Mouse (Mus musculus): ENCODE measurements around the gene Lrmda.

Lrmda gene

DNA sequence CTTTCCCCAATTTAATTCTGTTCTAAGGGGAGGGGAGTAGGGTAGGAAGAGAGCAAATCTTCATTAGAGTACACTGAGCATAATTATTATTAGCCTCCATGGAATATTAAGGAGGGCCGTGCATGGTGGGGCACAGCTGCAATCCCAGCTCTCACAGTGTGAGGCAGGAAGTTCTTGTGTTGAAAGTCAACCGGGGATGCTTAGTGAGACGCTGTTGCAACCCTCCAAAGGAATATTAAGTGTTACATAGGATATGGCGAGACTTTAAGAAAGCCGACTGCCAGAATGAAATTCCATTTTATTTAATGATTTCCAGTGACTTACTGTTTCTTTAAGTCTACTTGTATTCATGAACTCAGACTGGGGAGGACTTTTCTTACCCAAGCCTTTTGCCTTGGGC lies 23.9 kb downstream of the Lrmda start:
- no peak for DNase-seq (ENCODE audit: low spot score)

DNA sequence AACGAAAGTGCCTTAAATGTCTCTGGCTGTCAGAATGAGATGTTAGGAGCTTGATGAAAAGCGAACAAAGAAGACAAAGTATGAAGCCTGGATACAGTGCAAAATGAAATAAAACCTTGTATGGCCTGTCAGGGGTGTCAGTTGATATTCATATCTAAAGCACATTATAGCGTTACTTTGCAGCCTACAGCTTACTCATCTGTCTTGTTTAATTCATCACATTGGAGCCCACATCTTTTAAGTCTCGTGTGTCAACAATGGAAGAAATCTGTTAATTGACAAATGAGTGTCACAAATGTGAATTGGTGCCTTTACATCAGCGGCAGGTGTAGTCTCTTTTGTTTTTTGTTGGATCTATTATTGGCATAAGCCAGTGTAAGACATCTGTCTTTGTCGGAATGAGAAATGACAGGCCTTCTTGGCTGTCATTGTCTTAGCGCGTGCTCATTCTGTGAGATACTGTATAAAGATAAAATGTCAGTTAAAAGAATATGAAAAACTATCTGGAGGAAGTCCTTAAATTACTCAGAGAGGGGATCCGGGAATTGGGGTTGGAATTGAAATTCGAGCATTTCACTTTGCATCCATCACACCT lies 26.8 kb downstream of the Lrmda start:
- no peak for DNase-seq (ENCODE audit: low spot score)

DNA sequence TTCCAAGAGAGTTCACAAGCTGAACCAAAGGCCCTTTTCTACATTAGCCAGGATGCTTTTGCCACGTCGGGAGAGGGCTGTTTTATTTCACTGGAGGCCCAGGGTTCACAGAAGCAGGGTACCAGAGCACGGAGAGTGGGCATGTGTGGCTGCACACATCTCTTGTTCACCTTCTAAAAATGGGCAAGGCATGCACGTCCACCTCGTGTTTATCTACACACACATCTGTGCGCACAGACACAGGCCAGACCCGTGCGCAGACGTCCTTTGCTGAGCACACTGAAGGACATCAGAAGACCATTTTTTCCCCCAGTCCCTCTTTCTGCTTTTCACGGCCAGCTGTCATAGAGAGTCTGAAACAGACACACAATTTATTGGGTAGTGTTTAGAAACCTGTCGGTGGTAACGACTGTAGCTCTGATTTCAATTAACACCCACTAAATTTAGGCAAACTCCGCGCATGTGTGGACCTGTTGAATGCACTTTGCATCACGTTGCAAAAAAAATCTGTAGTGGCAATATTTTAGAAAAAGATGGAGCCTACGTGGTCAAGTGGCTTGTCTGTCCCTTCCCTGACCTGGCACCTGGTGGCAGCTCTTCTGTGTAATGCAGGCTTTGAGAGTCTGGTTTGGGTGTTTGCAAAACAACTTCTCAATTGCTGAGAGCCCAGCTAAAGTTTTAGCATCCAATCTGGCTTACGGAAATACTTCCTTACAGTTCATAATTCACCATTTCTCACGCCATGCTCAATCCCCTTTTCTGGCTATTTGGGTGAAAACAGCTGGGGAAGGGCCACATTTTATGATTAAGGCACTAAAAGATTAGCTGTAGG lies 28.8 kb downstream of the Lrmda start:
- DNase-seq (ENCODE audit: low spot score): no peak

DNA sequence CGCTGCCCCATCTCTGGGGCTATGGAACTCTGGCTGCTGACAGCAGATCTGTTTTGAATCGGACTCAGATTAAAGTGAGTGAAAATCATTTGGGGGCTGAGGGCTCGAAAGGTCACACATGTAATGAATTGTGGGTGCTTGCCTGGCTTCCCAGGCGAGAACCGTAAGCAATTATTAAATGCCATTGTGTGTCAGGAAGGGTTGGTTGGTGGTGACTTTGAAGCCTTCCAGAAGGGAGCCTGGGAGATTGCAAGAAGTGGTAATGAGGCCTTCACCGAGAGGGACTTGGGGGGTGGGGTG lies 29.3 kb downstream of the Lrmda start:
- no peak for DNase-seq (ENCODE audit: low spot score)

DNA sequence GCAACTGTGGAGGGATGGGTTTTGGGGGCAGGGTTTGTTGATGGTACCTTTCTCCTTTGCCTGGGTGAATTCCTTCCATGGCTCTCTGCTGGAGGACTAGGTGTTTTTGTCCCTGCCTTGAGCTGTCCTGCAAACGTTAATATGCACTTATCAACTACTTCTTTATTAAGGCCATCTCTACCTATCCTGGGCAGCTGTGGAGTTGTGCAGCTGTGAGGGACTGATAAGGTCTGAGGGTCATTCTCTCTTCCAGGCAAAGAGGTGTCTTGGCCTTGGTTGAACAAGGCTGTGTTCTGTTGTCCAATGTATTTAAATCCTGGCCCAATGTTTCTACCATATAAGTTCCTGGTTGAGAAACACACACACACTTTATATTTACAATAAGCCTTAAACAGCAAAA lies 29.8 kb downstream of the Lrmda start:
- no peak for DNase-seq (ENCODE audit: low spot score)

DNA sequence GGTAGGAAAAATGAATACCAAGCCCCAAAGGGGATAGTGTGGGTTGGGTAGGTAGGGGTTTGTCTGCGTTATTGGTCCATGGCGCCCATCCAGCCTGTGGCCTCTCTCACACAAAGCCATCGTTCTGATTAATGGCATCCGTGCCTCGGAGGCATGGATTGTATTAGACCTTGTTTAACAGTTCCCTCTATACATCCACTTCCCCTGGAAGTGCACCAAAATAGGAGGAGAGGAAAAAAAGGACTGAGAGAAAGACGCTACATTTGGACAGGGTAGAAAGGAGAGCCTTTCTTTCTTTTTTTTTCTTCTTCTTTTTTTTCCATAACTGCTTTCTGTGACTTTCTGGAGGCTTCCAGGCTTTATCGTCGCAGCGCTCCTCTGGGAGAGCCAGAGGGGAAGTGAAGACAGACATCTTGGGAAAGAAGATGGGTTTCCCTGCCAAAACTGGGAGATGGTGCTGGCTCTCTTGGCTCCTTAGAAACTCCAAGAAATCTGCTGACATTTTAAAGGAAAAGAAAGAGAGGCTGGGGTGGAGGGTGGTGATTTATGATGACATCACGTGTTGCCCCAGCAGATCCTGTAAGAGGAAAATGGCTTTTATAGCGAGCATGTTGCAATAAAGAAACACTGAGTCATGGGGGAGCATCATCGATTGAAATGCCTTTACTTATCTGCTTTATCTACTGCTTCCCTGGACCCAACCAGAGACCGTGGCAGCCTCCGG lies 32.6 kb downstream of the Lrmda start:
- DNase-seq (ENCODE audit: low spot score): no peak

DNA sequence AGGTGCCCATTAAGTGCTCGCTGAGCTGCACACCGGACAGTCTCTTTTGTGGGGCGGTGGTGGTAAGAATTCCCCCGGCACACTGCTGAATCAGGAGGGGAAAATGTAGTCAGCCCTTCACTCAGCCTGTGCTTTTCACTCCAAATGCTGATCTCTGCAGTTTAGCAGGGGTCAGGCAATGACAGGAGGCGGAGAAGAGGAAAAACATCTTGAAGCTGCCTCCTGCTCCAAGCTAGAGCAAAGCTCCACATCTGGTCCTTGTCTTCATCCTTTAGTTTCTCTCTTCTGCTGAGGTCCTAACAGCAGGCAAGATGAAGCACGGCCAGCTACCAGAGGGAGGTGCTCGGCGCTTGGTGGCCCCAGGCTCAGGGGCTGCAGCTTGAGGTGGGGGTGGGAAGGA lies 36.1 kb downstream of the Lrmda start:
- no peak for DNase-seq (ENCODE audit: low spot score)

DNA sequence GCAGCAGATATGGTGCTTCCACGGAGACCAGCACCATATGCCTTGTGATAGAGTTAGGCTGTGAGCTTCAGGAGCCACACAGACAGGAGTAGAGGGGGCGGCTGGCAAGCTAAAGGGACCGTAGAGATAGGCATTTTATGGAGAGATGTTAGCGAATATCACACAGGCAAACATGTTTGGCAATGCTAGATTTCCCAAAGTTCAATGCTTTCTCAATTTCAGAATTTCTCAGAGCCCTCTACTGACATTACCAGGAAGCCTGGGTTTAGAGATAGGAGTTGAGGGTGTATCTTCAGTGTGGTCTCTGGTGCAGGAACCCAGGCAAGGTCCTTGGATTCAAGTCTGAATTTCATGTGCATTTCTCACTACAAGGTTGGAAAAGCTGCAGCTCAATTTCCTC lies 36.7 kb downstream of the Lrmda start:
- DNase-seq (ENCODE audit: low spot score): no peak

DNA sequence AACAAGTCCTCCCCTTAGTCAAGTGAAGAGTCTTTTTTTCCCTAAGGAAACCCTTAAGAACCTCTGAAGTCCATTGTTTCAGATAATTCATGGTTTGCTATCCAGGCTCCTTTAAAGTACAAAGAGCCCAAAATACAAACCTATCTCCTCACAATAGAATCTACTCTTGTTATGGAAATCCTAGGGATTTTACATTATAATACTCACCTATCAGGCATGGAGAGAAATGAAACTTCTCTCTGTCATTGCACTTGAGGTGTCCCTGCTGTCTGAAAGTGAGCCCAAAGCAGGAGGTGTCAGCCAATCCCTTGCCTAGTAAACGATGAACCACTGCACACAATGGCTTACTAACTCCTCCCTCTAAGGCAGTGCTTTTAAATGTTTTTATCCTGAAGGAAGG lies 39.2 kb downstream of the Lrmda start:
- no peak for DNase-seq (ENCODE audit: low spot score)

DNA sequence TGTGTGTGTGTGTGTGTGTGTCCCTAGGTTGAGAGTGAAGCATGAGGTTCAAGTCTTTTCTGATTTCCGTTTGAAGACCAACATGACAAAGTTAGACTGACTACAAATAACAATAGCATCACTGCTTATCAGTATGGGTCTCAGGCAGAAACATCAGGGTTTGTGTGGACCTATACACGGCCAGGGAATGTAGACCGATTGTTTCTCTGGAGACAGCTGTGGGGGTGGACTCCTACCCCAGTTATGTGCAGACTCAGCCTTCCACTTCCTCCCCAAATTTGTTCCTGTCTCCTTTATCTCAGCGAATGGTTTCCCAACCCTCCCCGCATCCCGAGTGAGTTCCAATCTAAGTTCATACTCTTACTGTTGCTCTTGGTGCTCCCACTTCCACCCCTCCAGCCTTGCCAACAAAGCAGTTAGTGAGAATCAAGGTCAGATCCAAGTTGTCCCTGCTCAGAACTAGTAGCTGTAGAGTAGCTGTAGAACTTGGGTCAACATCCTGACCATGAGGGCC lies 39.9 kb downstream of the Lrmda start:
- DNase-seq (ENCODE audit: low spot score): no peak

DNA sequence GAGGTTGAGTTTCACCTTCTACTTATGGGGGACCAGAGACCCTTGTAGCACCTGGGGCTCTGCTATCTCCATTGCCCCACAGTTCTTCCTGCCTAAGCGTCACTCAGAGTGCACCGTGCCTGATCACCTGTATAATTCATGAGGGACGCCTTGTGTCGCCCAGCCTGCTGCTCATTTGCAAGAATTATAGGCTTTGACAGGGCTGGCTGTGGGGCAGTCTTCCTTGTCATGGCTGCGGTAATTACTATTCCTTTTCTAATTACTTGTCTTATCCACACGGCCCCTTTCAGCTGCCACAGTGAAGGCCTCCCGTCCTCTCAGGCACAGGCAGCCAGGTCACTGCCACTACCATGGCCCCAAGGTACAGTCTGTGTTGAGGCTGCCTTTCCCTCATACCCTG lies 41.3 kb downstream of the Lrmda start:
- DNase-seq (ENCODE audit: low spot score): no peak

DNA sequence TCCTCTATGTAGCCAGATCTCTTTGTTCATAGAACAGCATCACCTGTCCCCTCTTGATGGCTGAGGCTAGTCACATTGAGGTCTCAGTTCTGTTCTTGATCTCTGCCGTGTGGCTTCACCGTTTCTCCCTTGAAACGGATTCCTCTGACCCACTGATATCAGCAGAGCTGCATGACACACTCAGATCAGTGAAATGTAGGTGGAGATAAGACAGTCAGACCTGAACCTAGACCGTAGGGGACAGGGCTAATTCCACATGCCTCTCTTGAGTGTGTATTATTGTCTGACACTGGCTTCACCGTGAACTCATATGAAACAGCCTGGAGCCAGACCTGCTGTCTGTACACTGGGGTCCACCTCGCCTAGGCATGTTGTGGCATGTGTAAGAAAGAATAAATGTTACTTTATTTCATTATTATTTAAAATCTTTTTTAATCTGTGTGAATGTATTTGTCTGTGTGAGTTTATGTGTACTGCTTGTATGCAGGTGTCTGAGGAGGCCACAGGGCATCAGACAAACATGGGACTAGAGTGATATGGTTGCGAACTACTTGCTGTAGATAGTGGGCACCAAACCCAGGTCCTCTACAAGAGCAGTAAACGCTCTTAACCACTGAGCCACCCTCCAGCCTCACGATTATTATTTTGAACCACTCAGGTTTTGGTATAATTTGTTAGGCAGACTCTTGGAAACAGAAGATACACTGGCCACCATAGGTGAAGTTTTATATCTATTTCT lies 42.8 kb downstream of the Lrmda start:
- DNase-seq (ENCODE audit: low spot score): no peak

DNA sequence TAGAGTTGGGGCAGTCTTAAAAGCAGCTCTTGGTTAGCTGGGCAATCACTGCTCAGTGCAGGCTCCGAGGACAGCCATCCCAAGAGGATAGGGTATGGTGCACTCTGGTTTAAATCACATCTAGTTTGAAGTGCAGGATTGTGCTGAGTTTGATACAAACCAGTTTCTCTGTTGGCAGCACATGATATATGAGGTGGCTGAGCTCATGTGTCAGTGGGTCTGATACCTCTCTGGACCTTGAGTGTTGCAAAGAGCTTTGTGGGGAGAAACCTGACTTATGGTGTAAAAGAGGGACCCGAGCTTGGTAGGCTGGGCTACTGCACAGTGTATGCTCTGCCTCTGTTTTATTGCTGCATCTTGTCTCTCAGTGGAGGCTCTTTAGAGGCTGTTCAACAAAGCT lies 49.7 kb downstream of the Lrmda start:
- no peak for DNase-seq (ENCODE audit: low spot score)

DNA sequence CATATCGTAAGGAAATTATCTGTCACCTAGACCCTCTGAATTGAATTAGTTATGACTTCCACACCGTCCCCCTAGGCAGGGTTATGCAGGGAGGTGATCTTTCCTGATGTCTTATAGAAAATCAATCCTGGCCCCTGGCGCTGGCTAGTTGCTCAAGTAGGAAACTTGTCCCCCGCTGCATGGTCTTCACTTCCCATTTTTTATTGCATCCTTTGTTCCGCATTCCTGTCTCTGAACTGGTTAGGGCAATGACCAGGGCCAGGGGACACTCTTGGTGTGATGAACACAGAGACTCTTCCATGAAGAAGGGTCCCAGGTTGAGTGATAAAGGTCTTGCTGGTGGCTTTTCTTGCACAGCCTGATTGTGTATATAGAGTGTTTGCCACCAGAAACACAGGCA lies 53.9 kb downstream of the Lrmda start:
- no peak for DNase-seq (ENCODE audit: low spot score)

DNA sequence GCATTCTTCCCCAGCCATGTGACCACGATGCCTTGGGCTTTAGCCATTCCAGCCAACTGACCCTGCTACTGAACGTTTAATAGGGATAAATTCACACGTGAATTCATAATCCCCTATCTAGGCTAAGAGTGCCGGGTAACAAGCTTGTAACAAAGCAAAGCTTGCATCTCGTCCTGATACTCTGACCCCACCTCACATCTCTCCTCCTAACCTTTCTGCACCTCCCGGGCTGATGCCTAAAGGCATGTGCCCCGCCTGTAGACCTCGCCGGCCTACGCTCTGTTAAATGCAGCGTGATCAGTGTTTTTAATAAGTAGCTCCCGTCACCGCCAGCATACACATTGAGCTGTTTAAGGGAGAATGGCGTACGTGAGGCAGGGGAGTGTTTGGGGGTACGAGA lies 54.7 kb downstream of the Lrmda start:
- DNase-seq (ENCODE audit: low spot score): no peak

DNA sequence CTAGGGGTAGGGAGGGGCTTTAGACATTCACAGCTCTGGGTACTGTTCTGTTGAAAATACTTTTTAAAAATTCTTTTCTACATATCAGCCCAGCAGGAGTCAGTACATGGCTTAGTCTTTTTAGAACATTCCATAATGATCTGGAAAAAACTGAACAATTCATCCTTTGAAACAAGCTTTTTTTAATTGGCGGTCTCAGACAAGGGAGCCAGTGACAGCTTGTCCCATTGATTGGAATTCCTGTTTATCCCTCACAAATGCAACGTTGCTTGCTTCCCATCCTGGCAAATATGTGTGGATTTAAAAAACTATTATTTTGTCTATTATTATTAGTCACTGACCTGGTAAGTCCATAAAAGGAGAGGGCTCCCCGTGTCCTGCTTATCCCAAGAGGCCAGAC lies 64.4 kb downstream of the Lrmda start:
- no peak for DNase-seq (ENCODE audit: low spot score)

DNA sequence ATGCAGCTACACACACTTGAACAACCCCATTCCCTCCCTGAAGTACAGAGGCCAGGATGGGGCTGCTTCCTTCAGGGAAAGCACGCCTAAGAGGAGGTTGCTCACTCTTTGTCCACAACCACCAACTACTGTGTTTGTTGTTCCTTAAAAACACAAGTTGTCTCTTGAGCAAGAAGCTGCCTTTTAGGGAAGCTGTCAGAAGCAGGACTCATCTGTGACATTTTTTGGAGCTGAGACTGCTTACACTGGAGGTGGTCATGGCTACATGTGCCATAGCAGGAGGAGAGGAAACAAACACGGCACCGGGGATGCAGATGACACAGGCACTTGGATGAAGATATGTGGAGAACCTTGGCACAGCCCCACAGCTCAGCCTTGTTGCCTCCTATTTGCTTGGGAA lies 65.9 kb downstream of the Lrmda start:
- no peak for DNase-seq (ENCODE audit: low spot score)

DNA sequence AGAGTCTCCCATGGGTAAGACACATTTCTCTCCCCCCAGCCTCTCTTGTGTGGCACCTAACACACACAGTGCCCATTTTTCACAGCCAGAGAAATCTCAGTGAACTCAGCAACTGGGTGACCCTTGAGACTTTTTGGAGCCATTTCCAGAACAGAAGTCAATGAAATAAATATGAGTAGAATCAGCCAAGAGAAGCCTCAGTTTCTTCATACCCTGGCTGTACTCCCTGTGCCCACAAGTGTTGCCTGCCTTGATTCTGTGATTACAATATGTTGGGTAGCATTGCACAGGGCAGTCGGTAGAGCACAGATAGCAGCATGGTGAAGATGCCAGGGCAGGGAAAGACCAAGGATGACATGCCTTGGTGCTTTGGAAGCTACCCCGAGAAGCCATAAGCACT lies 69.1 kb downstream of the Lrmda start:
- DNase-seq (ENCODE audit: low spot score): no peak

DNA sequence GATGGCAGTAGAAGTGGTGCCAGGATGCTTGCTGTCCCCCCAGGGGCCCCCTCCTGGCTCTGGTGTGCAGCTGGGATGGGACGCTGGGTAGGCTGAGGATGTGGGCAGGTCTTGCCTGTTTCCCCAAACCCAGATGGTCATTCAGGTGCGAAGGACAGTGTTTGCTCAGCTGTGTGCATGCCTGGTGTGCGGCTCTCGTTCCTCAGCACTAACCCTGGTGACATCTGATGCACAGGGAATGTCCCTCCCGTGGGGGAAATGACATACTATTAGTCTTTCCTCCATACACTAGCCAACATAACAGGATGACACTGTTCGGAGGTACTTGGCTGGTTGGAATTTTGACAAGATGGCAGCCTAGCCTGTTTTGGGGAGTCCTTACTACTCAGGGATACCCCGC lies 69.8 kb downstream of the Lrmda start:
- DNase-seq (ENCODE audit: low spot score): no peak

DNA sequence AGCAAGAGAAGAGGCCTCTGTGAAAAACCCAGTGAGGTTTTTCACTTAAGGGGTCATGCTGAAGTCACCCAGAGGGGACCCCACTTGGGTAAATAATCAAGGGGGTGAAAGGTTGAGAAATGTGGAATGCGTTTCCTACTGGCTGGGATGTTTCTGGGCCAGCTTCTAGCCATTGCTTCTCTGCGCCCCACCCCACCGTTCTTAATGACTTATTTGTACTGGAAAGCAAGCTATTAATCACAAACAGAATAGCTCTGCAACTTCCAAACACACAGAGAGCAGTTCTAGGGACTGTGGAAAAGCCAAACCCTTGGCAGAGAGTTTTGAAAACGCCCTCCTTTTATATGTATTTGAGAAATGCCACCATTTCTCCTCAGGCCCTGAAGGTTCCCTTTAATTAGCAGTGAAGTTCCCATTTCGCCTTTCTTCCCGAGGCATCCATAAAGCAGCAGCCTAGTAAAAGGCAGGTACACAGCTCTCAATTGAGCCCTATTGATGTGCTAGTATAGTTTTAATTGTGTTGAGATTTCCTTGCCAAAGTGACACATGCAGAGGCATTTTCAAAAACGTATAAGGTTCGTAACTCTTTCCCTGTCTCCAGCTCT lies 70.5 kb downstream of the Lrmda start:
- DNase-seq (ENCODE audit: low spot score): no peak

DNA sequence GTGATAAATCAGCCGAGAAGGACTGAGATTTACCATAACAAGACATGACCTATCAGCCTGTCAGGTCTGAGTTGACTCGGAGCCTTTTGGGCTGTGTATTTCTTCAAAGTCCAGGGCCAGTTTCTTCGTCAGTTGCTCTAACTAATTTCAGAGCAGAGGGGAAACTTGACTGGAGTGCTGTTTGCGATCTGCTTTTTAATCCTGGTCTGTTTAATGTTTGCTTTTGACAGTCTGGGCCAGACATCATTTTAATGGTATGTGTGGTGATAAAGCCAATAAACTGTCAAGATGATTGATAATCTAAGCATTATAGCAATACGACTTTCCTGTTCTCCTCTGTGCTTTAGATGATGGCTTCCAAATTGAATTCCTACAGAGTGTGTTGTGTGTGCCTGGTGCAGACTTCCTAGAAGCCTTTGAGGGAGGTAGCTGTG lies 71.3 kb downstream of the Lrmda start:
- DNase-seq (ENCODE audit: low spot score): no peak

DNA sequence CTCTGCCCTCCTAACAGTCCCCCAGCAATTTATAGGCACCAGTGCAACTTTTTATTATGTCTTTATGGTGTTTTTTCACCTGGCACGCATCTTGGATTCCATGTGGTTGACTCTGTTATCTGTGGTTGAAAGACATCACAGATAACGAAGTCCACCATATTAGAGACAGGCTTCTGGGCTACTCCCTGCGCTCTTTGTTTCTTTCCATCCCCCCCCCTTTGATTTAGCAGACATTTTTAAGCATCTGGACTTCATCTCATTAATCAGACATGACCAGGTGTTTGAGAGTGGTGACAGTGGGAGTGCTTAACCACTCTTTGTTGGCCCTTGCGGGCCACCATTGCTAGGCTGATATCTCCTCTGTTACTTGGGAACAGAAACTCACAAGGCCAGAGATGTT lies 71.8 kb downstream of the Lrmda start:
- no peak for DNase-seq (ENCODE audit: low spot score)
